Mouse (Mus musculus) heart, embryonic 10.5 days (tissue): ENCODE measurements at regions not wholly inside any gene's neighbourhood (a gene's known extent, or its start where the extent isn't known, plus 50 kb on each side); places are given as distances from the start of the nearest gene placed in this dataset.
A peak's percentile ranks its signal among the peaks of the same experiment; 100 is the strongest.

Experiments
- DNase-seq: peaks from one replicate; pipeline ENCODE4 v3.0.0-alpha.2; 2017; ENCODE audit warnings: low spot score
- H3K27ac ChIP-seq: fragments of 300-500 bp; sonication (generic); 2 replicates; pipeline ENCODE4 v1.5.1; 2016; ENCODE audit warnings: mild to moderate bottlenecking
- H3K27me3 ChIP-seq: fragments of 300-500 bp; sonication (generic); 2 replicates; pipeline ENCODE4 v1.6.1; 2016; ENCODE audit warnings: mild to moderate bottlenecking; ENCODE audit not compliant: poor library complexity, insufficient read depth, severe bottlenecking
- H3K36me3 ChIP-seq: fragments of 300-500 bp; sonication (generic); 2 replicates; pipeline ENCODE4 v1.6.1; 2016; ENCODE audit warnings: mild to moderate bottlenecking, moderate library complexity
- H3K4me1 ChIP-seq: fragments of 300-500 bp; sonication (generic); 2 replicates; pipeline ENCODE4 v1.6.1; 2016; ENCODE audit warnings: mild to moderate bottlenecking
- H3K4me3 ChIP-seq: fragments of 300-500 bp; sonication (generic); 2 replicates; pipeline ENCODE4 v1.5.1; 2016; ENCODE audit warnings: mild to moderate bottlenecking, moderate library complexity
- H3K9me3 ChIP-seq: fragments of 300-500 bp; sonication (generic); 2 replicates; pipeline ENCODE4 v1.6.1; 2016; ENCODE audit warnings: mild to moderate bottlenecking, moderate library complexity
- WGBS: fragments of 180-500 bp; shearing (Covaris S2); methylation state at CpG from one replicate; pipeline ENCODE4 v1.1.7; 2016; 5-methylcytosine and 5-hydroxymethylcytosine counted together

GRCm38 (mm10) chr8:4411126-4411525, 81.7 kb upstream of the Cers4 start:
- no peak for DNase-seq
- H3K4me1 ChIP-seq: no peaks in the 10 kb centered on the region; the same call in 1 of the 2 replicates

GRCm38 (mm10) chr8:4411836-4412235, 81.0 kb upstream of the Cers4 start:
- H3K27ac ChIP-seq: no peak overlapping the region
- no peaks in the 10 kb centered on the region; the same call in 1 of the 2 replicates for H3K4me1 ChIP-seq
- H3K9me3 ChIP-seq: no peaks in the 10 kb centered on the region
- 71% methylated on average over 2 of the region's 2 CpGs for WGBS
- no peak overlapping the region for H3K4me3 ChIP-seq
- no peaks in the 10 kb centered on the region for H3K27me3 ChIP-seq
- no peak for DNase-seq
- no peaks in the 10 kb centered on the region for H3K36me3 ChIP-seq

More at GRCm38 (mm10) chr8:4411126-4411525, 81.7 kb upstream of the Cers4 start:
- no peaks in the 10 kb centered on the region for H3K9me3 ChIP-seq
- 48% methylated on average over 3 of the region's 3 CpGs for WGBS
- H3K36me3 ChIP-seq: no peaks in the 10 kb centered on the region
- H3K27me3 ChIP-seq: no peaks in the 10 kb centered on the region
- H3K27ac ChIP-seq: no peak overlapping the region
- no peak overlapping the region for H3K4me3 ChIP-seq

- Histone ChIP-seq H3K27ac (no peak overlapping the region), H3K4me3 (no peak overlapping the region), H3K36me3 (no peaks in the 10 kb centered on the region), H3K27me3 (no peaks in the 10 kb centered on the region), H3K9me3 (no peaks in the 10 kb centered on the region), H3K4me1 (no peaks in the 10 kb centered on the region; the same call in 1 of the 2 replicates)
- 40% methylated on average over 6 of the region's 6 CpGs for WGBS
- no peak for DNase-seq
These were observed 79.6 kb upstream of the Cers4 start for GRCm38 (mm10) chr8:4413206-4413605.

- WGBS: 34% methylated on average over 4 of the region's 4 CpGs
- peak; percentile 71 for DNase-seq
These were observed 79.1 kb upstream of the Cers4 start for GRCm38 (mm10) chr8:4413764-4414163.

GRCm38 (mm10) chr8:4417141-4417540, 75.7 kb upstream of the Cers4 start:
- Histone ChIP-seq H3K9me3 (no peaks in the 10 kb centered on the region), H3K36me3 (no peaks in the 10 kb centered on the region), H3K4me3 (no peak overlapping the region), H3K4me1 (no peaks in the 10 kb centered on the region; the same call in 1 of the 2 replicates), H3K27ac (no peak overlapping the region), H3K27me3 (no peaks in the 10 kb centered on the region)
- peak; percentile 52 for DNase-seq
- 74% methylated on average over 3 of the region's 3 CpGs for WGBS

More at GRCm38 (mm10) chr8:4413764-4414163, 79.1 kb upstream of the Cers4 start:
- no peaks in the 10 kb centered on the region; the same call in 1 of the 2 replicates for H3K4me1 ChIP-seq
- no peaks in the 10 kb centered on the region for H3K36me3 ChIP-seq
- H3K4me3 ChIP-seq: no peak overlapping the region
- no peaks in the 10 kb centered on the region for H3K27me3 ChIP-seq
- no peak overlapping the region for H3K27ac ChIP-seq
- H3K9me3 ChIP-seq: no peaks in the 10 kb centered on the region

GRCm38 (mm10) chr8:4433161-4433560, 59.7 kb upstream of the Cers4 start:
- no peak overlapping the region for H3K27ac ChIP-seq
- no peak overlapping the region for H3K4me3 ChIP-seq
- 78% methylated on average over 2 of the region's 2 CpGs for WGBS
- H3K4me1 ChIP-seq: no peaks in the 10 kb centered on the region
- H3K27me3 ChIP-seq: no peaks in the 10 kb centered on the region
- no peaks in the 10 kb centered on the region for H3K36me3 ChIP-seq
- H3K9me3 ChIP-seq: no peaks in the 10 kb centered on the region; the same call in 1 of the 2 replicates
- DNase-seq: no peak

GRCm38 (mm10) chr8:4436546-4436945, 56.3 kb upstream of the Cers4 start:
- 85% methylated on average over 3 of the region's 3 CpGs for WGBS
- no peaks in the 10 kb centered on the region for H3K27me3 ChIP-seq
- no peak overlapping the region for H3K27ac ChIP-seq
- no peaks in the 10 kb centered on the region for H3K36me3 ChIP-seq
- no peak for DNase-seq
- no peaks in the 10 kb centered on the region for H3K4me1 ChIP-seq
- no peaks in the 10 kb centered on the region; the same call in 1 of the 2 replicates for H3K9me3 ChIP-seq
- no peak overlapping the region for H3K4me3 ChIP-seq
